Mouse (Mus musculus) heart, adult 11 months (tissue): Measurements from ENCODE around the gene Tob2.
A peak's percentile ranks its signal among the peaks of the same experiment; 100 is the strongest.

Source experiments
- DNase-seq: peaks from one replicate; pipeline ENCODE4 v3.0.0; 2022

Tob2 gene

GRCm38 (mm10) chr15:81809550-81809949 is 49.0 kb downstream of the Tob2 start:
- DNase-seq = no peak

DNA sequence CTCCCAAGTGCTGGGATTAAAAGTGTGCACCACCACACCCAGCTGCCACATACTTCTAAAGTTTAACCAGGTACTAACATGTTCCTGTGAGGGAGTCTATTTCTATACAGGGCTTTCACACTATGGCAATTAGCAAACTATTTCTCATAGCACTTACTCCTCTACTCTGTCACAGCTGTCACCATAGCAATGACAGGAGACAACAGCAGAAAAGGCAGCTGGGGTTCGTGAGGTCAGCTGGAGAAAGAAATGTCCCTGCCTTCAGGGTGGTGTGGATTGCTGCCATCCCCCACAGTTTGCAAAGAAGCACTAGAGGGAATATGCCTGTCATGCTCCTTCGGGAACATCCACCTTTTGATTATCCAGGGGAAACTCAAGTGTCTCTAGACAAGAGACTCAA is 49.8 kb downstream of the Tob2 start:
- peak; percentile 90 for DNase-seq

GRCm38 (mm10) chr15:81806621-81807404 is 51.8 kb downstream of the Tob2 start:
- DNase-seq = no peak

GRCm38 (mm10) chr15:81805624-81806023 is 53.0 kb downstream of the Tob2 start:
- DNase-seq = peak; percentile 97

DNA sequence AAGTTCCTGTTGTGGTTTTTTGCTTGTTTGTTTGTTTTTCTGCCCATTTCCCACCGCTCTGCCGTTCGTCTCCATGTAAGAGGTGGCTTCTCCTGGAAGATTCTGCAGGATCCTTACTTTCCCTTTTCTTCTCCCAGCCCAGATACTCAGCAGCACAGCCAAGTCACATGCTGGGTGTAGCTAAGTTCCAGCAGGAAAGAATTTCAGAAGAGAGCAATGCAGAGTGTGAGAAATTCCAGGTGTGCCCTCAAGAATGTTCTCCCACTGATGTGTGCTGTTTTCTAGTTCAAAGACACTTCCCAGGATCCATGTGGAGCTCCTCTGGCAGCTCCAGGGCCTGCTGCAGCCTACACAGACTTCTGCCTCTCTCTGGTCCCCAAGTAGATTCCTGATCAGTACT is 53.7 kb downstream of the Tob2 start:
- DNase-seq = no peak

- peak; percentile 94 for DNase-seq
Observed at GRCm38 (mm10) chr15:81804172-81804571, 54.4 kb downstream of the Tob2 start.

DNA sequence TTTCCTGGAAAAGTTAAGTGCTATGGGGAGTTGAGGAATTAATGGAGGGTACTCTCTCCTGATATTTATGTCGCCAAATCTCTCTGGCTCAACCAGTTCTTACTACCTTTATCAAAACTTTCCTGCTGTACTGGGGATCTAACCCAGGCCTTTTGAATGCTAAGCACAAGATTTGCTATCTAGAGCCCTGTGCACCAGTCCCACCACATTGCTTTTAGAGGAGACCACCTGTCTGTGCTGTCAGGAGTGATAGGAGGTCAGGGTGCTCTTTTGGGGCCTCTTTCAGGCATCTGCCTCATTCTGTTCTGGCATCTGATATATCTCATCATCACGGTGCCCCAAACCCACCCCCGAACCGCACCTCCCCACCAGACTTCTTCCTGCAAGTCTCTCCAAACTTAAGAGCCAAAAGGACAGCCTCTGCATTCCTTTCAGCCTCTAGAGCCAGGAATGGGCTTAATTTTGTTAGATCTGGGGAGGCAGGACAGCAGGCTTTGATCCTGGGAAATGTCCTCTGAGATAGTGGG is 55.1 kb downstream of the Tob2 start:
- DNase-seq = peak; percentile 91

GRCm38 (mm10) chr15:81802941-81803351 is 55.6 kb downstream of the Tob2 start:
- no peak for DNase-seq

DNA sequence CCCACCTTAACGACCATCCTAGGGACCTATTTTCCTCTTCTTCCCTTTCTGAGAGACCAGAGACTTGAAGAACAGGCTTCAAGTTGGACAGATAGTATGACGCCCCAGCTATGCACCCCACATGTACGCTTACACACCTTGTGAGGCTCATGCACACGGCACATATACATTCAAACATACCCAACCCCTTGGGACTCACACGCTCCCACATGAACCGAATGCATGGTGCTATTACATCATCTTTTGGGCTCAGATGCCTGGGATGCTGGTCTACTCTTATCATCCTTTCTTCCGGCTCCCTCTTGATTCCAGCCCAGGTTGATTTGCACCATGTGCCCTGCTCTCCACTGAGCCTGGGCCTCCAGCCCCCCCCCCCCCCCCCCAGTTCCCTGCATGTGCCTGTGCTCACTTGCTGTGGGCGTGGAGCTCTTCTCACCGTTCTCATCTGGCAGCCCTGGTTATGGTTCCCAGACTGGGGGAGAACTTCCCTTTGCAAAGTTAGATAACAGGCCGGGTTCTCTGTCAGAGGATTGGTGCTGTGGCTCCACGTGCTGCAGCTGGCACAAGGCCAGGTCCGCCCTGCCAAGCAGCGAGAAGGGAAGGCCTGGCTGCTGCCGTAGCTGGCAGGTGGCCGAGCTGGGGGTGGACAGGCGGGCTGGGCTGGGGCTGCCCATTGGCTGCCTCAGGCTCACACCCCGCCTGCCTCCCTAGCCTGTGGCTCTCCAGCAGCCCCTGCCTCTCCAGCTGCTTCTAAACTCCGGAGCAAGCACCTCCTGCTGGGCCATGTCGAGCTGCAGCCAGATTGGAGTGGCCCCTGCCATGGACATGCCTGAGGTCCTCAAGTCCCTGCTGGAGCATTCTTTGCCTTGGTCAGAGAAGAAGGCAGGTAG is 56.4 kb downstream of the Tob2 start, which contains the start of gene Tef:
Tef (plus strand) TSS at position 421 of the 890 bp plus-strand sequence.
- peak; percentile 100 for DNase-seq

DNA sequence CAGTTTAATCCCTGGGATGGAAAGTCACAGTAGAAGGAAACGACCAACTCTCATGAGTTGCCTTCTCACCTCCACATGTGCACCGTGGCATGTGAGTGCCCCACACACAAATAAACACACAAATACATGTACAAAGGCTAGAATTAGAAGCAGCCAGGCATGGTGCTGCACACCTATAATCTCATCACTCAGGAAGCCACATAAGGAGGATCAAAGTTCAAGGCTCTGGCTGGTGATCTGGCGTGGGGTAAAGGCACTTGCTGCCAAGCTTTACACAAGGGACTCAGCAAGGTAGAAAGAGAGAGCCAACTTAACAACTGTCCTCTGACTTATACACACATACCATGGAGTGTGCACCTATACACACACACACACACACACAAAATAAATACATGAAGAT is 58.2 kb downstream of the Tob2 start:
- DNase-seq = no peak

GRCm38 (mm10) chr15:81798421-81798820 is 60.2 kb downstream of the Tob2 start:
- DNase-seq = no peak
